Mouse (Mus musculus) central nervous system, embryonic 18 days (tissue): Measurements from ENCODE around the gene Nup62cl. TPM values are rescaled to one million over a fixed set of nuclear protein-coding genes. Genes with fewer than 3 reads are reported as not detected.

Experiments
- polyA plus RNA-seq: library from polyadenylated mRNA; depleted of rRNA; stranded (reverse); fragments of >200 nt; gene quantifications from 2 replicates; pipeline ENCODE4 v1.2.3, GENCODE M21; 2012; rRNA removed

The Nup62cl gene
- 1.6 and 2.2 TPM in 2 replicates for polyA plus RNA-seq

DNA sequence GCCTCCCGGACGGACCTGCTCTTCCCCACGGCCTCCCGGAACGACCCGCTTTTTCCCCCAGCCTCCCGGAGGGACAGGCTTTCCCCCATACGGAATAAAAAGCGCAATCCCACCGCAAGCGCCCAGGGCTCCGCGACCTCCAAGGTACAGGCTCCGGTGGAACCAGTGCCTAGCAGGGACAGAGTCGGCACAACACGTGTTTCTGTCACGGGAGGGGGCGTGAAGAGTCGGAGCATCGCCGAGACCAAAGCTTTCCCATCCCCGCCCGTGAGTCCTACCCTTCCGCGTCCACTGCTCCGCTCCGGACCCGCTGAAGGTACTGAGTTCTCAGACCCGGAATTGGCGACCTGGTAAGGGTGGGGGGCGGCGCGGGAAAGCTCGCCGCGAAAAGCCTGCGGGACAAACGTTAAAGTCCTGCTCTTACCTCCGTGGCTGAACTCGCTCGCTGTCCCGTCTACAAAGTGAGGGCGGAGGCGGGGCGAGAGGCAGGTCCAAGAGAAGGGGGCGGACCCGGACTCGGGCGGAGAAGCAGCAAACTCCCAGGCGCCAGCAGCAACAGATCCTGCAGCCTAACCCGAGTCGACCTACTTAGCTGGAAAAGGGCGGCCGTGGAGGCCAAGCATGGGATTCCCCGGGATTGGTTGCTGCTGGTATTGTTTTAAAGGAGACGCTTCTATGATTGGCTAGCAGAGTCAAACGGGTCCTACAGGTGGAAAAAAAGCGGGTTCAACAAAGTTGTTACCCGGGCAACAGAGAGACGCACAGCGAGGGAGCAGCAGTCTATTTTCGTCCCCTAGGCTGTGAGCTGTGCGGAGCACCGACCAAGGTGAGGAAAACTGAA lies at the start of gene Nup62cl, which contains the start of gene Pih1h3b:
Gene Nup62cl, minus strand, starts transcription at position 578 of the 841 bp plus-strand sequence.
Gene Pih1h3b, plus strand, starts transcription at position 745 of the 841 bp plus-strand sequence.

DNA sequence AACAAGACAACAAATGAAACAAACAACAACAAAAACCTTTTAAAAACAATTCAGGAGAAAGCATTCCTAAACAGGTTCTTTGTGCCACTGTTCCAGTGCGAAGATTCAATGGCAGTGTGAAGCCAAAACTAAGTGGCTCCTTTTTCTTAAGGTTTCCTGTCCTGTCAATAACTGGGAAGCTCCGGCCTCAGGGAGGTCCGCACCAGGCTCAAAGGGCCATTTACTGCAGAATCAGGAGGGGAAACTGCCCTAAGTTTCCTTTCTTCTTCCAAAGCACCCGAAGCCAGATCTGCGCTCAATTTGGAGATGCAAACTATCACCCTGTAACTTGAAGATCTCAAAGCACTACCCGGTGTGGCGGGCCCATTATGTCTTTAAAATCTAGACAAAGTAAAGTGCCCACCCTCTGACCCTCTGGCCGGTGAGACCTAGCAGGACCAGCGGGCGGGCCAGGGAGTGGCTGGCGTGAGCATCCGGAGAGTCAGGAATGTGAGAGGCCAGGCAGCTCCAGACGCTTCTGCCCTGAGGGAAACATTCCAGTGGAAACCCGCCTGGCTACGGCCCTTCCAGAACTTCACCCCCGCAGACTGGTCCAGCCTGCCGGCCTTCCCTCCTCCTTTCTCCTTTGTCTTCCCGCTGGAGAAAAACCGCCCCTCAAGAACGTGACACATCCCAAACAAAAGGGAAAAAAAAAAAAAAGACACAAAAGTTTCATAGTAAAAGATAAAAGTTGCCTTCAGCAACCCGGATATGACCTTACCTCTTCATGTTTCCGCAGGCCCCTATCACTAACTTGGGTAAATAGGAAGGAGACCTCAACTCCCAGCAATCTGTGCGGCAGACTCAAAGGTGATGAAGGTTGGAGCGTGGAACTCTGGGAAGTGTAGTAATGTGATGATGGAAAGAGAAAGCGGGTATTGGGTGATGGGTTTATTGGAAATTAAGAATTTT lies 64.5 kb downstream of the Nup62cl start, which contains the start of gene Rbm41:
Gene Rbm41, minus strand, starts transcription at position 856 of the 951 bp plus-strand sequence.

Other genes with a start within 250 kb of the Nup62cl start
- 4.9 and 5.3 TPM in 2 replicates for gene Morc4, start 191.0 kb downstream of the Nup62cl start, polyA plus RNA-seq
- 5.7 and 7.2 TPM in 2 replicates for gene Rbm41, start 64.1 kb downstream of the Nup62cl start, polyA plus RNA-seq
- 0.05 and 0.12 TPM in 2 replicates for gene Pih1h3b, start 167 bp upstream of the Nup62cl start, polyA plus RNA-seq